Mouse (Mus musculus): ENCODE measurements around the gene Sufu.

DNA sequence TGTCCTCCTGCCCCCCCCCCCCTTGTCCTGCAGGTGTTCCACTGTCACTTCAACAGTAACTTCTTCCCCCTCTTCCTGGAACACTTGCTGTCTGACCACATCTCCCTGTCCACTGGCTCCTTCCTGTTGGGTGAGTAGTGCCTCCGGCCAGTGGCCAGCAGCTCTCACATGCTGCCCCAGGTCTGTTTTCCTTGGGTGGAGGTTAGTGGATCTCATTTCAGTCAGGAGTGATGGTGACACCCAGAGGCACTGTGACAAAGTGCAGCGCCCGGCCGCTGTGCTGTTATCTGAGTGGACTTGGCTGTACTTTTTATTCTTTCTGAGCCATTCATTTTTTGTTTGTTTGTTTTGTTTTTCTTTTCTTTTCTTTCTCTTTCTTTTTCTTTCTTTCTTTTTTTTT lies 27.5 kb upstream of the Sufu start:
- TF ChIP-seq CTCF (IDR thresholded peaks at IDR 0.05; ENCODE audit: low read depth) (peak; percentile 78), EP300 (optimal IDR thresholded peaks at IDR 0.05) (no peak)
